Mouse (Mus musculus) cerebellum, adult 9-11 months (tissue): ENCODE data around the gene Apopt1.
"Not testable (repeated sequence)": the region's sequence is repeated elsewhere in the genome, so short reads cannot be mapped to it uniquely, and the experiment has no call there.

Source experiments
- DNase-seq: peaks from one replicate; pipeline ENCODE4 v3.0.0; 2022

Apopt1 gene

DNA sequence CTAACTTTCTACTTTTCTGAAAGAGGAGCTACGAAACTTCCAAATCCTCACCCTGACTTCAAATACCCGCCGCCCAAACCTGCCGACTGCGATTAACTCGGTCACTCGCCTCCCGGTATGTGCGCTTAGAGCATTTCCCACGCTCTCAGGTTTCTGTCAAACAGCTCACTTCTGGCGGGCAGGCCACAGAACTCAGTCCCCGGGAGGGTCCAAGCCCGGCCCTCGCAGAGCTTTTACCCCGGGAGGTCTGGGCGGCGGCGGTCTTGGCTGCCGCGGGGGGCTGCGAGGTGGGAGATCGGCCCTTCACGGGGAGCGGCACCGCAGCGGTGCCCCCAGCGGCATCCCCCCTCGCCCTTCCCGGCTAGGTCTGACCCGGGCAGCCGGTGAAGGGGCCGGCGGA lies 585 bp upstream of the Apopt1 start:
- peak; percentile 53 for DNase-seq

DNA sequence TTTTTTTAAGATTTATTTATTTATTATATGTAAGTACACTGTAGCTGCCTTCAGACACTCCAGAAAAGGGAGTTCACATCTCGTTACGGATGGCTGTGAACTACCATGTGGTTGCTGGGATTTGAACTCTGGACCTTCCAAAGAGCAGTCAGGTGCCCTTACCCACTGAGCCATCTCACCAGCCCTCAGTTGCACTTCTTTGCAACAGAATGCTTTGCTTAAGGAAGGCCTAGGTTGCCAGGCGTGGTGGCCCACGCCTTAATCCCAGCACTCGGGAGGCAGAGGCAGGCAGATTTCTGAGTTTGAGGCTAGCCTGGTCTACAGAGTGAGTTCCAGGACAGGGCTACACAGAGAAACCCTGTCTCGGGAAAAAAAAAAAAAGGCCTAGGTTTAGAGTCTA lies 819 bp downstream of the Apopt1 start:
- DNase-seq: not testable (repeated sequence)

- DNase-seq: no peak
Measured at GRCm38 (mm10) chr12:111716505-111716904, 3.4 kb downstream of the Apopt1 start.

- DNase-seq: peak; percentile 82
Measured at GRCm38 (mm10) chr12:111718656-111719055, 5.6 kb downstream of the Apopt1 start.

DNA sequence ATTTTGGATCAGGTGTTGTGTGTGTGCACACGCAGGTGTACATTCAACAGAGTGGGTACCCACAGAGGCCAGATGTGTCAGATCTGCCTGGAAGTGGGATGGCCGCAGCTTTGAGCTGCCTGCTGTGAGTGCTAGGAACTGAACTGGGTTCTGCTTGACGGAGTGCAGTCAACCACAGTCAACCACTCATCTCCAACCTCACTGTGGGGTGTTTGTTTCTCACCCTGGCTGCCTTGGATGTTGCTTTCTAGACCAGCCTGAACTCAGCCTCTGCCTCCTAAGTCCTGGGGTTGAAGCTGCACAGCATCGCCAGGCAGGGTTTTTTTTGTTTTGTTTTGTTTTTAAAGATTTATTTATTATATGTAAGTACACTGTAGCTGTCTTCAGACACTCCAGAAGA lies 7.2 kb downstream of the Apopt1 start:
- DNase-seq: no peak

- peak; percentile 64 for DNase-seq
Measured at GRCm38 (mm10) chr12:111722654-111723053, 9.6 kb downstream of the Apopt1 start.

DNA sequence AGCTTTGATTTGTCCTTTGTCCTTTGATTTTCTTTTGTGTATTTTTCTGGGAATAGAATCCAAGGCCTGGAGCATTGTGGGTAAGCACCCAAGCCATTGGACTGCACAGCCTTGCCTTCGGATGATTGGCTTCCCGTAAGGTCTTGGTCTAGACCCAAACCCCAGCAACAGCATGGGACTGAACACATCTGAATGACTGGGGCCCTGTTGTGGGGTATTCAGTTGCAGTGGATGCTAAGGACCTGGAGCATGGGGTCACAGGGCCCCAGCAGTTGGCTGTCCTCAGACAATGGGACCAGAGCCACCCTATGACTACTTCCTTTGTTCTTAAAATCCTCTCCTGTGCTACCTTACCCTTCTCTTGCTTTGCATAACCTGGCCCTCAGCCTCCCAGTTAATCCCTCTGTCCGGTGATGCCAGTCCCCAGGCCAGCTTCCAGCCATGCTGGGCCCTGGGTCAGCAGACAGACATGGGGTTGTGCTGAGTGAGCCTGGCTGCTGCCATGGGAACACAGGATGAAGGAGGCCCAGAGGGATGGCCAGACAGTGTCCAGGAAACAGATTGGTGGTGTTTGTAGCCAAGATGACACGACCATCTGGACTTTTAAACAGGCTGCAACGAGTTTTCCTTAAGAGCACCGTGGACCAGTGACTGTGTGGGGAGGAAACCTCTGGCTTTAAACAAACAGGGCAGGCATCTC lies 11.7 kb downstream of the Apopt1 start:
- peak; percentile 91 for DNase-seq

- no peak for DNase-seq
Measured at GRCm38 (mm10) chr12:111725338-111726121, 12.5 kb downstream of the Apopt1 start.

- no peak for DNase-seq
Measured at GRCm38 (mm10) chr12:111726122-111726463, 13.0 kb downstream of the Apopt1 start.

DNA sequence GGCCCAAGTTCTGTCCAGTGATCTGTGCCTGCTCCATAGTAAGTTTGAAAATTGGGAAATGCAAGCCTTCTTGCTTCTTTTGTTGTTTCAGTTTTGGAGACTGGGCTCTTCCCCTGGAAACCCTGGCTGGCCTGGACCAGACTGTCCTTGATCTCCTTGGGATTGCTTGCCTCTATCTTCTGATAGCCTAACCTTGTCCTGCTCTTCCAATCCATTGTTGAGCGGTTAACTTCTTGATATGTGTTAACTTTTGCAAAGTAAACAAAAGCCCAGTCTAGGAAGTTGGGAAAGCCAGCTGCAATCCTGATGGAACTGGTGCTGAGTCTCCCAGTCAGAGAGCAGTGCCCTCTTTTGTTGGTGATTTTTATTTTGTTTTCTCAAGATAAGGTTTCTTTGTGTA lies 14.9 kb downstream of the Apopt1 start:
- no peak for DNase-seq

DNA sequence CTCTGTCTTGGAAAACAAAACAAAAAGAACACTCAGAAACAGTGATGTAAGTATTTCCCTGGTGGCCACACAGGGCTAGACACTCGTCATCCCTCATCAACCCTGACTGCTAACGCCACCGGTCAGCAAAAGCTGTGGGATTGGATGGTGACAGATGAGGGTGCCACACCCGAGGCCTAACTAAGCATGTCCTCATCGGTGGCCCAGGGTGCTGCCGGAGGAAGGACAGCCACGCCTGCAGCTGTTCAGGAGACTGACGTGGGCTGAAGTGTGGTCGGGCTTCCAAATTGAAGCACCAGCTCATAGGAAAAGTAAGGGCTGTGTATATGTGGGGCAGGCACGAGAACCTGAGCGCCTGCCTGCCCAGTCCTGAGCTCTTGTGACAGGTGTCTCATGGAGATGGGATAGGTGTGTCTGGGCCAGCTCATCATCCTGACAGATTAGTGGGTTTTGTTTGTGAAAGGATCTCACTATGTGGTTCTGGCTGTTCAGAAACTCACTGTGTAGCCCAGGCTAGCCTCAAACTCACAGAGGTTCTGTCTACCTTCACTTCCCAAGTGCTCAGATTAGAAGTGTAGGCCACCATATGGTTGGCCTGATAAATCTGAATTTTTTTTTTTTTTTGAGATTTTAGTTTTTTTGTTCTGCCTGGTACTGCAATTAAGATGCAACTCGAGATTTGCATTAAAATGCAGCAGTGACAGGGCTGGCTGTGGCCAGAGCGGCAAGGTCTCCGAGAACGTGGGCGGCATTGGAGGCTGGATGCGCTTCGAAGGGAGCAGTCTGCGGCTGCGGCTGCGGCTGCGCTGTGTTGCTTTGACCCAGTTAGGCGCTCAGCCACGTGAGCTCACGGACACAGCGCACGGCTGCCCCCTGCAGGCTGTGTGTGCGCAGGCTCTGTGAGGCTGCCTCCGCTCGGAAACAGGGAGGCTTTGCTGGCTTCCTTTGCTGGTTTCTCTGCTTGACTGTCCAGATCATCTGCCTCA lies 19.1 kb downstream of the Apopt1 start:
- peak; percentile 93 for DNase-seq

- DNase-seq: peak; percentile 66
Measured at GRCm38 (mm10) chr12:111732921-111733320, 19.9 kb downstream of the Apopt1 start.

- no peak for DNase-seq
Measured at GRCm38 (mm10) chr12:111734912-111735311, 21.9 kb downstream of the Apopt1 start.

DNA sequence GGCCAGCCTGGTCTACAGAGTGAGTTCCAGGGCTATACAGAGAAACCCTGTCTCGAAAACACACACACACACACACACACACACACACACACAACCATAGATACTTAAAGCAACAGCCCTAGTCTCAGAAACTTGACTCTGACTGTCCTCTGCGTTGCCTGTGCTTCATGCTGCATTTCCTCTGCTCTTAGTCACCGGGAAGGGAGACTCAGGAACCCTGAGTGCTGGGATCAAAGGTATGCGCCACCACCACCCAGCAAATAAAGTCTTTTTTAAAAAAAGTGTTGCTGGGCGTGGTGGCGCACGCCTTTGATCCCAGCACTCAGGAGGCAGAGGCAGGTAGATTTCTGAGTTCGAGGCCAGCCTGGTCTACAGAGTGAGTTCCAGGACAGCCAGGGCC lies 23.6 kb downstream of the Apopt1 start:
- DNase-seq: not testable (repeated sequence)

- no peak for DNase-seq
Measured at GRCm38 (mm10) chr12:111737370-111737769, 24.3 kb downstream of the Apopt1 start.

DNA sequence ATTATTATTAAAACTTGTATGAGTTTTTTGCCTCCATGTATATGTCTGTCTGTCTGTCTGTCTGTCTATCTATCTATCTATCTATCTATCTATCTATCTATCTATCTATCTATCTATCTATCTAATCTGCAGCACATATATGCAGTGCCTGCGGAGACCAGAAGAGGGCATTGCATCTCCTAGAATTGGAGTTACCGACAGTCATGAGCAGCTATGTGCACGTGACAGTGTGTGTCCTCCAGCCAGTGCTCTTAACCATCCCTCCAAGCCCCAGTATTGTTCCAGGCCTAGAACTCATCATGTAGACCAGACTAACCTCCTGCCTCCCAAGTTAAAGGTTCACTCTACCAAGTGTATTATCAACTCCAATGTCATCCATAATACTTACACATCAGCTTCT lies 25.7 kb downstream of the Apopt1 start:
- DNase-seq: peak; percentile 68

GRCm38 (mm10) chr12:111741338-111741737 lies 28.3 kb downstream of the Apopt1 start:
- no peak for DNase-seq

- DNase-seq: no peak
Measured at GRCm38 (mm10) chr12:111743419-111743818, 30.4 kb downstream of the Apopt1 start.

DNA sequence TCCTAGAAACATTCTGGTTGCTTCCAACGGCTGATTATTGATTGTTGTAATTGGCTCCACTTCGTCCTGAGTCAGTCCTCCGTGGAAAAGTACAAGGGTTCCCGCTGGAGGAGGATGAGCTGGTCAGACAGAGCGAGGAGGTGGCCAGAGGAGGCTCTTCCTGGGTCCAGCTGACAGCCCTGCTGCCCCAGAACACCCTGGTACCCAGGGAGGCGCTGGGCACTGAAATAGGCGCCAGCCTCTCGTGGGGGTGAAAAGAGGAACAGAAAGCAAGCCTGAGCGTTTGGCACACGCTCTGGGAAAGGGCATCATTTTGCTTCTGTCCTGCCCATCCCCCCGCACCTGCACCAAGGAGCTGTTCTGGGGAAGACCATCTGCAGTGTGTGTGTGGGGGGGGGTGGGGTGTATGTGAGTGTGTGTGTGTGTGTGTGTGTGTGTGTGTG lies 30.9 kb downstream of the Apopt1 start:
- no peak for DNase-seq

DNA sequence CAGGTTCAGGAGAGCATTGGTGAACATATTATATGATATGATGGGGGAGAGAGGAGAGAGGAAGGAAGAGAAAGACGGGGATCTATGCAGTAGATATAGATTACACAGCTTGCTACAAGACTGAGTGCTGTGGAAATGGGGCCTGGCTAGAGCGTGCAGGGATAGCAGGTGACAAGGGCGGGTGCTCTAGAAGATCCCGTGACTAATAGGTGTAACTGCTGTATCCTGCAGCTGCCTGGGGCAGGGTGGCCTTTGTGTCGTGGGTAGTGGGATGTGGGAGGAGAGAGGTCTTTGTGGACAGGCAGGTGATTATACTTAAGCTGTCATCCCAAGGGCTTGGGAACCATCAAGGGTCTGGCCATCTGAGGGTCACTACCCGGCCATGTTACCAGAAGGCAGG lies 32.2 kb downstream of the Apopt1 start:
- DNase-seq: no peak

DNA sequence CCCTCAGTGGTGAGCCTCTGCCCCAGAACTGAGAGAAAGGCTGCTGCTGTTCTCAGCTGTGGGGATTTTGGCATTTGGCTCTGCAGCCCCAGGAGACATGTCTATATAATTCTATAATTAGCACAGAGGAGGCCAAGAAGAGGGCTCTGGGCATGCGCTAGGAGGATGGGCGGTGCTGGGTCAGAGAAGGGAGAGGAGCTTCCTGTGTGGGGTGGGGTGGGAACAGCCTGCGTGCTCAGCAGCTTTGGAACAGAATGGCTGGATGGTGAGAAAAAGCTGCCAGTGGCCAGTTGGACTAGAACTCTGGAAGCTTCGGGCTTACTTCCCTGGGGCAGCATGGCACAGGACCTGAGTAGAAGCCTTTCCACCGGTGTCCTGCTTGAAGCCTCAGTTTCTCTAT lies 33.0 kb downstream of the Apopt1 start:
- peak; percentile 52 for DNase-seq

GRCm38 (mm10) chr12:111747421-111747820 lies 34.4 kb downstream of the Apopt1 start:
- no peak for DNase-seq

DNA sequence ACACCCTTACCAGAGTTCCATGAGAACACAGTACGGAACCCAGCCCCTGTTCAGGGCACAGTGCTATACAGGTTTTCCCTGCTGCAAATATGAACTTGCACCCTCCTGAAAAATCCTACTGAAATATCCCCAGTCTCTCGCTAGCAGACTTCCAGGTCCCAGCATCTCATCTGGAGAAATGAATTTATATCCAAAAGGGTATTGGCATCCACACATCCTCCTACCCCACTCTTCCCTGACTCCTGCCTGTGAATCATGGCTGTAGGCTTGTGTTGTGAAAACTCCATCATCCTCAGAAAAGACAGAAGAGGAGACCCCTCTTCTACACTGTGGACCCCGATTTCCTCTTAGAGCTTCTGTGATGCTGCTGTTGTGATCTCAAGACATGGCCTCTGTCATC lies 37.7 kb downstream of the Apopt1 start:
- no peak for DNase-seq
